Mouse (Mus musculus) cerebellum, adult 2 months (tissue): ENCODE measurements at regions not wholly inside any gene's neighbourhood (a gene's known extent, or its start where the extent isn't known, plus 50 kb on each side); places are given as distances from the start of the nearest gene placed in this dataset.
A peak's percentile ranks its signal among the peaks of the same experiment; 100 is the strongest.

Experiments
- DNase-seq, 2 experiments: peaks; one replicate each; pipeline ENCODE4 v3.0.0; 2021
- H3K27ac ChIP-seq: fragments of 200-500 bp; 2 replicates; pipeline ENCODE4 v1.5.1; 2012; ENCODE audit warnings: low read length, control low read depth, inconsistent platforms; ENCODE audit not compliant: insufficient read depth
- H3K27me3 ChIP-seq: fragments of 200-500 bp; 2 replicates; pipeline ENCODE4 v1.6.1; 2012; ENCODE audit warnings: inconsistent platforms, mild to moderate bottlenecking, low read length, moderate library complexity; ENCODE audit not compliant: control insufficient read depth, insufficient read depth
- H3K4me1 ChIP-seq: fragments of 200-500 bp; 2 replicates; pipeline ENCODE4 v1.6.1; 2011; ENCODE audit warnings: low read length; ENCODE audit not compliant: control insufficient read depth, insufficient read depth
- H3K4me3 ChIP-seq: fragments of 200-500 bp; replicated peaks from 2 replicates; pipeline ENCODE3; 2011; ENCODE audit warnings: mild to moderate bottlenecking, low read depth, low read length, control low read depth; ENCODE audit not compliant: insufficient read depth
- CTCF ChIP-seq: fragments of 200-500 bp; IDR thresholded peaks from 2 replicates; pipeline ENCODE4 v1.5.1; 2011; ENCODE audit warnings: low read depth, mild to moderate bottlenecking, control low read depth, low read length, moderate library complexity, borderline replicate concordance; ENCODE audit not compliant: insufficient read depth
- POLR2A ChIP-seq: fragments of 200-500 bp; IDR thresholded peaks from 2 replicates; pipeline ENCODE4 v1.6.1; 2011; ENCODE audit warnings: low read length, control low read depth, borderline replicate concordance; ENCODE audit not compliant: insufficient read depth
- WGBS: fragments of 180-500 bp; shearing (Covaris S2); methylation state at CpG from one replicate; pipeline ENCODE4 v1.1.7; 2018; 5-methylcytosine and 5-hydroxymethylcytosine counted together

DNA sequence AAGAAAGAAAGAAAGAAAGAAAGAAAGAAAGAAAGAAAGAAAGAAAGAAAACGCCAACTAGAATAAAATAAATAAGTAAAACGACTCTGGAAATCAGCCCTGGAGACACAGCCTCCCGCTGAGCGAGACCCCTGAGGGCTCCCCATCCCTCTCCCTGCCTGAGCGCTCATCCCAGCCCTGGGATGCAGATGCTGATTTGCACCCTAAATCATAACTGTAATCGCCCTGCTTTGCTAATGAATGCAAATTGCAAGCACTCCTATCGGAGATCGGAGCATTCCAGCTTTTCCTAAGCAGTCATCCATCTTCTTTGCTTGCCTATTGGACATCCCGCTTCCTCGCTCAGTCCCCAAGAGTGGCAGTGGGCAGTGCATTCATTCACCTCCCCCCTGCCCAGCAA, 218.7 kb upstream of the Zdhhc25 start:
- WGBS = 57% methylated on average over 10 of the region's 10 CpGs
- no peak for TF ChIP-seq CTCF
- TF ChIP-seq POLR2A = no peak
- no peak overlapping the region for H3K27ac ChIP-seq
- no peaks in the 10 kb centered on the region for H3K4me1 ChIP-seq
- no peaks in the 10 kb centered on the region for H3K27me3 ChIP-seq
- DNase-seq = no peak
- no peak overlapping the region for H3K4me3 ChIP-seq

DNA sequence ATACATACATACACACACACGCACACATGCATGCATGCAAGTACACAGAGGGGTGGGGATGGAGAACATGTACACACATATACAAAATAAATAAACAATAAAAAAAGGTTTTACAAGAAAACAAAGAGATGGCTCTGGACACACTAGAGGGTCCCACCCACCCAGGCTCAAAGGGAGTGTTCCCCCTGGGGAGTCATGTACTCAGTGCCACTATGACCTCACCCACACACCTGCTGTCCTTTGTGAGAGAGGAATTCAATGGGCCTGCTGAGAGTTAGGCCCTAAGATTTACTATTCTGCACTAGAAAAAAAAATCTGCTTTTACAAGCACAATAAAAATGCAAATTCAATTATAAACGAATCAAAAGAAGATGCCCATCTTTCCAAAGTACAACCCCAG, 214.2 kb upstream of the Zdhhc25 start:
- TF ChIP-seq POLR2A (no peak), CTCF (no peak)
- Histone ChIP-seq H3K27me3 (no peaks in the 10 kb centered on the region), H3K27ac (no peak overlapping the region), H3K4me1 (no peaks in the 10 kb centered on the region), H3K4me3 (no peak overlapping the region)
- WGBS = 69% methylated on average over 2 of the region's 2 CpGs
- DNase-seq = no peak

DNA sequence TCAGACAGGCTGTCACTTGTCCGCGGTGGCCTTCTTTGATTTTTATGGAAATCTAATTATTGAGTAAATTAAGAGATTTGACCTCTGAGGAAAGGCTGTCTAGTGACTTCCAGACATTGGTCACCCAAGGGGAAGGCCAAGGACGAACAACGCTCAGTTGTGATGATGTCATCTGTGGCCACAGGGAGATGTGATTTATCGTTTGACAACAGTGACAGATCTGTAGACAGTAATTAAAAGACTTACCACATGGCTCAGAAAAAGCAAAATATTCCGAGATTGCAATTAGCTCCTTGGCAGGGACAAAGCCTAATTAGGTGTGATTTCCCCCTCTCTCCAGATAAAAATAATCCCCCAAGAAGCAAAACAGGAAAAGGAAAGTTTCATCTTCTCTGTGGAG, 213.4 kb upstream of the Zdhhc25 start:
- Histone ChIP-seq H3K27ac (no peak overlapping the region), H3K4me3 (no peak overlapping the region), H3K4me1 (no peaks in the 10 kb centered on the region), H3K27me3 (no peaks in the 10 kb centered on the region)
- 78% methylated on average over 6 of the region's 6 CpGs for WGBS
- TF ChIP-seq CTCF (no peak), POLR2A (no peak)
- DNase-seq = no peak

DNA sequence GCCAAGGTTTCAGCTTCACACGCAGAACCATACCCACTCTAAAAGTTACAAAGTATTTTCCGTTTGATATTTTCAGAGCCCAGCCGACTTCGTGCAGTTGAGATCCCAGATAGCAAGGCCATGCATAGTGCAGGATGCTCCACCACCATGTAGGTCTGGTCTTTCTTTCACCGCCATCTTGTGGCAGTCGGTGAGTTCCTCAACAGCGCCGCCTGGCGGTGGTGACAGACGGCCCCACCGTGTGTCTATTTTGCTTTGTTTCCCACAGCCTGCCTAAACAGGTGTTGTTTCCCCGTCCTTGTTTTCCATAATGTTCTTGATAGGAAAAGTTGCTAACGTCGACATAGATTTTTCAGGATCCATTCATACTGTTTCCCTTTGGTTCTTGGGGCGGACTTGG, 208.3 kb upstream of the Zdhhc25 start:
- no peaks in the 10 kb centered on the region for H3K27me3 ChIP-seq
- no peak overlapping the region for H3K4me3 ChIP-seq
- no peak for TF ChIP-seq CTCF
- TF ChIP-seq POLR2A = no peak
- WGBS = 82% methylated on average over 15 of the region's 15 CpGs
- DNase-seq = no peak
- no peak overlapping the region for H3K27ac ChIP-seq
- H3K4me1 ChIP-seq = no peaks in the 10 kb centered on the region

DNA sequence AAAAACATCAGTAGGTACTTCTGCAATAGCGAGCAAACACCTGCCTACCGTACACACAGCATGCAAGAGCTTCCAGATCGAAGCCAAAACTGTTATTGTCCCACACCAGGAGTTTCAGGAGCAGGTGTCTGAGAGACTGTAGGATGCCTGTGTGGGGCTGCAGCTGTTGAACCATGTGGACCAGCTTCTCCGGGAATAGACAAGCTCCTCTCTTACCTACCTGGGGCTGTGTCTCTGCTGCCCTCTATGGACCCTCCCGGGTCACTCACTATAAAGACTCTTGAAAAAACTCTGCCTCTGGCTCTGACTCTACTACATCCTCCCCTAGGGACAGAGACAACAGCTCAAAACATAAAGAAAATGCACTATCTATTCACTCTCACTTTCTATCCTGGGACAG, 201.0 kb upstream of the Zdhhc25 start:
- H3K27me3 ChIP-seq = no peaks in the 10 kb centered on the region
- TF ChIP-seq POLR2A (no peak), CTCF (peak; percentile 34; the same call in 1 of the 2 replicates)
- no peak for DNase-seq
- 33% methylated on average over 5 of the region's 5 CpGs for WGBS
- H3K4me3 ChIP-seq = no peak overlapping the region
- H3K27ac ChIP-seq = no peak overlapping the region
- H3K4me1 ChIP-seq = no peaks in the 10 kb centered on the region

DNA sequence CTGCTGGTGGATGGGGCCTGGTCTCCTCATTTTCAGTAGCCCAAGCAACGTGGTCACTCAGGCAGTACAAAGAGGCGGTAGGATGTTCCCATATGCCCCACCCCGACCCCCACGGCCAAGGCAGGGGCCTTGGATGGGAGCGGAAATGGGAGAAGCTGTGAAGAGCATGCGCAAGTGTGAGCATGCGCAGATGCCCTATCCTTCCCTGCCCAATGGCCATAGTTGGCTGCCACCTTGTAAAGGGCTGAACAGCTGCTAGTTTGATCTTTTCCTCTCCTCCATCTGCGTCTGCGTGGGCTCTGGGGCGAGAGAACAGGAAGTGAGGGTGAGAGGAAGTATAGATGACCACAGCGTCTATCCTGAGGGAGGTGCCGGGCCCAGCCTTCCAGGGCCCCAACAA, 200.1 kb upstream of the Zdhhc25 start:
- Histone ChIP-seq H3K4me1 (no peaks in the 10 kb centered on the region), H3K27me3 (no peaks in the 10 kb centered on the region), H3K4me3 (no peak overlapping the region), H3K27ac (no peak overlapping the region)
- no peak for DNase-seq
- WGBS = 81% methylated on average over 12 of the region's 12 CpGs
- TF ChIP-seq CTCF = no peak
- TF ChIP-seq POLR2A = no peak

DNA sequence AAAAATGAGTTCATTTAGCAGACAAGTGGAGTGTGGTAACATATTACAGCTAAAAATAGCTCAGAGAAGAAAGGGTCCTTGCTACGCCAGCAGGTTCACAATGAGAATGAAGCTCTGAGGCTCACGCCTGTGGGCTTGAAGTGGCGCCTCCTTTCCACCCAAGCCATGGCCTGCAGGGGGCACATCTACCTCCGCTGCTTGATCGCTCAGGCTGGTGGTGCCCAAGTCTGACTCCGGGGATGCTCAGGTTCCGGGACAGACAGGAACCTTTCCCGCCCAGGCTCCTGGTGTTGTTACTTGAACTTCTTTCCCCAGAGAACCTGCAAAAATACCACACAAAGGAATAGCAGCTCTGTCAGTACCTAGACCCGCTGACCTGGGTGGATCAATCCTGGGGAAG, 199.3 kb upstream of the Zdhhc25 start:
- no peak for TF ChIP-seq POLR2A
- TF ChIP-seq CTCF = peak; percentile 19; the same call in 1 of the 2 replicates
- no peak overlapping the region for H3K4me3 ChIP-seq
- H3K4me1 ChIP-seq = no peaks in the 10 kb centered on the region
- H3K27ac ChIP-seq = no peak overlapping the region
- no peaks in the 10 kb centered on the region for H3K27me3 ChIP-seq
- no peak for DNase-seq
- WGBS = 56% methylated on average over 9 of the region's 9 CpGs

DNA sequence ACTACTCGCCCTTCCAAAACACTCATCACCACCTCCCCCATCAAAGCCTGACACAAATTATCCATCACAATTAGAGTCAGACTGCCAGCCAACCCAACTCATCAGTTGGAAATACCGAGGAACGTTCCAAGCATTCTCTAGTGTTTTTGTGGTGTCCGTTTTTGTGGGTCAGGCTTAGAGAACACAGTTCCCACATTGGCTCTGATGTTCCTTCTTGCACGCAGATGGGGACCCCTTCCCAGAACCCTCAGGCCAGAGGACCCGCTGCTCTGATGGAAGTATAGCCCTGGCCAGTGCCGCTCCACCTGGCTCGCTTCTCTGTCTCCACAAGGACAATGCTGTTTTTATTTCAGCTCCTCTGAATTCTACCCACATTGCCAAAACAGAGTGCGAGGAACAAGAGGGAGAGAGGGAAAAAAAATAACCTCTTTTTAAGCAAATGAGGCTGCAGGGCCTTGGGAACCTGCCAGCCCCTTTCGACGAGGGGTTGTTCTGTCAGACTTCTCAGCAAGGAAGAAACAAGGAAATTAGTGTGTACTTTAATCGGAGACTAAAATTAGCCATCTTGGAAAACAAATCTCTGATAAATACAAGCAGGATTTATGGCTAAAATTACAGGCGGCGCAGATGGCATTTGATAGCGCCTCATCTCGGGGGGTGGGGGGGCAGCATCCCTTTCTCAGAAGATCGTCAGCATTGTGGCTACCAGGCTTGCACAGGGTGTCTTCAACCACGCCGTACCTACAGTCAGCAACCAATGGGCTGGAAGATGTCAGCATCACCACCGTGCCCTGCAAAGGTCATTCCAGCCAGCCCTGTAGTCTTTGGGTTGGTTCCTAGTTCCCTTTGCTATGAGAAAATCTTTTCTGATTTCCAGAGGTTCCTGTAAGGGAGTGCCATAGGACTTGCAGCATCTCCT, 191.4 kb upstream of the Zdhhc25 start:
- DNase-seq = peak in 1 of 2 experiments; percentile 16
- TF ChIP-seq POLR2A = no peak
- TF ChIP-seq CTCF = no peak
- WGBS = 27% methylated on average over 20 of the region's 20 CpGs
- Histone ChIP-seq H3K27ac (no peak overlapping the region), H3K4me1 (peaks cover 5% of the 10 kb centered on the region), H3K4me3 (no peak overlapping the region), H3K27me3 (0 out of 2 replicates have a peak, but pooled peaks cover 1% of the 10 kb centered on the region)
